Mouse (Mus musculus): ENCODE results near the gene Prf1. TPM values are rescaled to one million over a fixed set of nuclear protein-coding genes. Genes with fewer than 3 reads are reported as not detected.

The Prf1 gene
- polyA plus RNA-seq, 1 experiment from 2014 or later = not detected

DNA sequence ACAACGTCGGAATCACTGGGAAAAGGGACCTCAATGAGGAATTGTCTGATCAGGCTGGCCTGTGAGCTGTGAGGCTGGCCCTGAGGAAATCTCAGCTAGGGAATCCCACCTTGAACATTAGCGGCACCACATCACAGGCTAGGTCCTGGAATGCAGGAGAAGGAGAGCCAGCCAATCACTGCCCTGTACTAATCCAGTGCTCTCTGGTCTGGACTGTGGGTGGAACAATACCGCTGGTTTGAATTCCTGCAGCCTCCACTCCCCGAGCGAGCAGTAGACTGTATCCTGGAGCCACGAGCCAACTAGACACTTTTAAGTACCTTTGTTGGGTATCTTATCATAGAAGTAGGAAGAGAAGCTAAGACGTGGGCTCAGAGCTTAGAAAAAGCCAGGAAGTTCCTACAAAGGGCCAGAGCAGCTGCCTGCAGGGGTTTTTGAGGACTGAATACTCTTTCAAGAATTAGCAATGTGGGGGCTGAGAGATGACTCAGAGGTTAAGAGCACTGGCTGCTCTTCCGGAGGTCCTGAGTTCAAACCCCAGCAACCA, 28.2 kb downstream of the Prf1 start:
- Histone ChIP-seq H3K9me3 (replicated peaks) (no peaks in the 10 kb centered on the region), H3K9ac (no peak overlapping the region), H3K4me3 (no peak overlapping the region), H3K27ac (no peak overlapping the region), H3K4me1 (peaks cover 23% of the 10 kb centered on the region), H3K27me3 (no peaks in the 10 kb centered on the region), H3K36me3 (0 out of 2 replicates have a peak, but pooled peaks cover 6% of the 10 kb centered on the region), H3K4me2 (replicated peaks) (no peak overlapping the region)
- 52% methylated on average over 9 of the region's 9 CpGs for WGBS
- no peak for ATAC-seq (ENCODE audit: low FRiP score)

DNA sequence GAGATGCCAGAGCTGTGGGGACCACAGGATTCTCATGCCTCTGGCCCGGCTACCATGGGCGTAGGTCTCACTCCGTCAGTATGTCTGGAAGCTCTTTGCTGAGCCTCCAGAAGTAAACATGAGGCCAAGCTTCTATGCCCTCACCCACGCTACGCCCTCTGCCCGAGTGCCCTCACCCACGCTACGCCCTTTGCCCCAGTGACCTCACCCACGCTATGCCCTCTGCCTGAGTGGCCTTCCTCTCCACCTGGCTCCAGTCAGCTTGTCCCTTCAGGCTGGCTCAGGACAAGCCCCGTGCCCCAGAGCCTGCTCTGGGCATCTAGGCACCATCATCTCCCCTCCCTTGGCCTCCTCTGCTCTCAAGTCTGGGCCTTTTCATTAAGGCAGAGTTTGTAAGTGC, 29.9 kb downstream of the Prf1 start:
- H3K4me3 ChIP-seq = no peak overlapping the region
- H3K27ac ChIP-seq = 0 out of 2 replicates have a peak overlapping the region, but pooled peaks have one; percentile 5
- no peaks in the 10 kb centered on the region for H3K9me3 ChIP-seq (replicated peaks)
- H3K4me2 ChIP-seq (replicated peaks) = no peak overlapping the region
- H3K27me3 ChIP-seq = no peaks in the 10 kb centered on the region
- ATAC-seq (ENCODE audit: low FRiP score) = no peak
- H3K36me3 ChIP-seq = 0 out of 2 replicates have a peak, but pooled peaks cover 4% of the 10 kb centered on the region
- peaks cover 27% of the 10 kb centered on the region for H3K4me1 ChIP-seq
- 80% methylated on average over 10 of the region's 10 CpGs for WGBS
- no peak overlapping the region for H3K9ac ChIP-seq

GRCm38 (mm10) chr10:61328927-61329326, 31.3 kb downstream of the Prf1 start:
- no peaks in the 10 kb centered on the region for H3K9me3 ChIP-seq (replicated peaks)
- H3K36me3 ChIP-seq = peaks cover 3% of the 10 kb centered on the region; the same call in 1 of the 2 replicates
- no peak overlapping the region for H3K4me3 ChIP-seq
- no peak overlapping the region for H3K27ac ChIP-seq
- H3K27me3 ChIP-seq = no peaks in the 10 kb centered on the region
- WGBS = 38% methylated on average over 7 of the region's 7 CpGs
- ATAC-seq (ENCODE audit: low FRiP score) = 0 out of 2 replicates have a peak, but pooled peaks have one; percentile 44
- no peak overlapping the region for H3K9ac ChIP-seq
- peaks cover 27% of the 10 kb centered on the region for H3K4me1 ChIP-seq
- no peak overlapping the region for H3K4me2 ChIP-seq (replicated peaks)

DNA sequence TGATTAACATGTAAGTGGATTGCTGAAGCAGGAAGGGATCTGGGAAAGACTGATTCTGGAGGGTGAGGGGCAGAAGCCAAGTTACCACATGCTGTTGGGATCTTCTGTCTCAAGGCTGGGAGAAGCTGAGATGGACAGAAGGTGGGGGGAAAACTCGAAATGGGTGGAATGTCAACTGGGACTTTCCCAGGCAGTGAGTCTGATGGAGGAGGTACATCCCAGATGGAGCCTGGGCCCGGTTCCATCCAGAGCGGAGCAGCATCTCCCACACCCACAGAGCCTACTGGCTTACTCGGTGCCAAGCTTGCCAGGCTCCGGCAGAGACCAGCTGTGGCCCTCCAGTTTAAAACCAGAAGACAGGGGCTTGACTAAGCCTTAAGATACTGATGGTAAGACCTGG, 33.4 kb downstream of the Prf1 start:
- Histone ChIP-seq H3K27me3 (no peaks in the 10 kb centered on the region), H3K9me3 (replicated peaks) (no peaks in the 10 kb centered on the region), H3K27ac (no peak overlapping the region), H3K4me3 (no peak overlapping the region), H3K9ac (no peak overlapping the region), H3K4me1 (peaks cover 24% of the 10 kb centered on the region), H3K4me2 (replicated peaks) (no peak overlapping the region), H3K36me3 (peaks cover 3% of the 10 kb centered on the region; the same call in 1 of the 2 replicates)
- no peak for ATAC-seq (ENCODE audit: low FRiP score)
- WGBS = 78% methylated on average over 5 of the region's 5 CpGs

GRCm38 (mm10) chr10:61334545-61334944, 36.9 kb downstream of the Prf1 start:
- 74% methylated on average over 7 of the region's 7 CpGs for WGBS
- ATAC-seq (ENCODE audit: low FRiP score) = no peak
- Histone ChIP-seq H3K27ac (no peak overlapping the region), H3K4me2 (replicated peaks) (no peak overlapping the region), H3K4me1 (0 out of 2 replicates have a peak, but pooled peaks cover 4% of the 10 kb centered on the region), H3K9me3 (replicated peaks) (no peaks in the 10 kb centered on the region), H3K27me3 (no peaks in the 10 kb centered on the region), H3K36me3 (peaks cover 3% of the 10 kb centered on the region; the same call in 1 of the 2 replicates), H3K4me3 (no peak overlapping the region), H3K9ac (no peak overlapping the region)

DNA sequence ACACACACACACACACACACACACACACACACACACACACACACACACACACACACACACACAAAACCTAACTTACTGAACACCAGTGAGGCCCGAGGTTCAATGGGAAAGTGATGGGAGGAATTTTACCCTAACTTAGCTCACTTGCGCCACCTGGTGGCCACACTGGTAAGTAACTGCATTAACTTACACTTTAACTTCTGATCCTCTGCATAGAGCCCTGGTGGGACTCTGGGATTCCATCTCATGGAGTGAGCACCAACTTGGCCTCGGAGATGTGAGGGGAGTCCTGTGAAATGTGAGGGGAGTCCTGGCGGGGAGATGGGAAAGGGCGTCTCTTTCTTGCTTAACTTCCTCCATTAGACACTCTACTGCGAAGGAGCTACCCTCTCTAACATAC, 38.5 kb downstream of the Prf1 start:
- Histone ChIP-seq H3K4me2 (replicated peaks) (no peak overlapping the region), H3K4me3 (no peak overlapping the region), H3K27me3 (no peaks in the 10 kb centered on the region; the same call in 1 of the 2 replicates), H3K9me3 (replicated peaks) (no peaks in the 10 kb centered on the region), H3K27ac (no peak overlapping the region), H3K9ac (no peak overlapping the region), H3K36me3 (peaks cover 3% of the 10 kb centered on the region; the same call in 1 of the 2 replicates), H3K4me1 (0 out of 2 replicates have a peak, but pooled peaks cover 1% of the 10 kb centered on the region)
- 24% methylated on average over 6 of the region's 6 CpGs for WGBS
- peak; percentile 46; the same call in 1 of the 2 replicates for ATAC-seq (ENCODE audit: low FRiP score)

DNA sequence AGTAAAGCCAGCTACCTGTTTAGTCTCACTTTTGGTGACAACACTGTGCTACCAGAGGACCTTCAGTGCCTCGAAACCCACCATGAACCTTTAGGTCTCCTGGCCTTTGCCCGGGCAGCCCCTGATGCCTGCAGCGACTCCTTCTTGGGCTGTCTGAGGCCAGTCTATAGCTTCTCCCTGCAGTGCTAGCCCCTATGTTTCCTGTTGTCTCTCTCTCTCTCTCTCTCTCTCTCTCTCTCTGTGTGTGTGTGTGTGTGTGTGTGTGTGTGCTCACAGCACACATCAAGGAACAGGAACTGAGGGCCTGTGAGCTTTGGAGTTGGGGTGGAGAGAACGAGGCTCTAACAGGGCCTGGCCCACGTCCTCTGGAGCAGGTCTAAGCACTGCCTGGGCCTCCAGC, 39.0 kb downstream of the Prf1 start:
- Histone ChIP-seq H3K4me2 (replicated peaks) (no peak overlapping the region), H3K4me1 (no peaks in the 10 kb centered on the region), H3K36me3 (peaks cover 3% of the 10 kb centered on the region; the same call in 1 of the 2 replicates), H3K27ac (no peak overlapping the region), H3K9me3 (replicated peaks) (no peaks in the 10 kb centered on the region), H3K4me3 (no peak overlapping the region), H3K9ac (no peak overlapping the region), H3K27me3 (no peaks in the 10 kb centered on the region; the same call in 1 of the 2 replicates)
- 74% methylated on average over 5 of the region's 5 CpGs for WGBS
- no peak for ATAC-seq (ENCODE audit: low FRiP score)

GRCm38 (mm10) chr10:61337665-61338064, 40.0 kb downstream of the Prf1 start:
- Histone ChIP-seq H3K27me3 (no peaks in the 10 kb centered on the region; the same call in 1 of the 2 replicates), H3K4me2 (replicated peaks) (no peak overlapping the region), H3K4me3 (no peak overlapping the region), H3K4me1 (no peaks in the 10 kb centered on the region), H3K27ac (no peak overlapping the region), H3K9ac (no peak overlapping the region), H3K36me3 (peaks cover 3% of the 10 kb centered on the region; the same call in 1 of the 2 replicates), H3K9me3 (replicated peaks) (no peaks in the 10 kb centered on the region)
- WGBS = 90% methylated on average over 11 of the region's 11 CpGs
- no peak for ATAC-seq (ENCODE audit: low FRiP score)

- H3K27ac ChIP-seq = no peak overlapping the region
- no peak overlapping the region for H3K4me2 ChIP-seq (replicated peaks)
- H3K4me3 ChIP-seq = no peak overlapping the region
- no peak for ATAC-seq (ENCODE audit: low FRiP score)
- H3K36me3 ChIP-seq = no peaks in the 10 kb centered on the region
- H3K9me3 ChIP-seq (replicated peaks) = no peaks in the 10 kb centered on the region
- no peak overlapping the region for H3K9ac ChIP-seq
- H3K4me1 ChIP-seq = no peaks in the 10 kb centered on the region
- WGBS = 94% methylated on average over 9 of the region's 9 CpGs
- no peaks in the 10 kb centered on the region; the same call in 1 of the 2 replicates for H3K27me3 ChIP-seq
Observed at GRCm38 (mm10) chr10:61339216-61339615, 41.6 kb downstream of the Prf1 start.

DNA sequence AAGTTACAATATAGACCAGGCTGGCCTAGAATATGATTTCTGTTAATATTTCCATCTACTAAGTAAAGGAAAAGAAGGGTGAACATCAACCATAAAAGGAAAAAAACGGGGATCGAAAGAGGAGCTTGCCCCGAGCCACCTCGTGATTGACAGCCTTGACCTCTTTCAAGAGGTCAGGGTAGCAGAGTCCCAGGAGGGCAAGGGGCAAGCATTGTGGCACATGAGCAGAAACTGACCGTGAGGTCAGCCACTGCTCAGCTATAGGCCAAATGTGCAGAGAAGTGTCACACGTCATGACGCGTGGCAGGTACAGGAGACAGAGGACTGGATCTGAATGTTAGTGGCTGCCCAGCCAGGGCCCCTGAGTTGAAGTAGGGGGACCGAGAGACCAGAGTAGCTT, 42.6 kb downstream of the Prf1 start:
- Histone ChIP-seq H3K27me3 (no peaks in the 10 kb centered on the region; the same call in 1 of the 2 replicates), H3K4me3 (no peak overlapping the region), H3K36me3 (no peaks in the 10 kb centered on the region), H3K4me1 (peaks cover 6% of the 10 kb centered on the region), H3K4me2 (replicated peaks) (no peak overlapping the region), H3K9me3 (replicated peaks) (no peaks in the 10 kb centered on the region), H3K27ac (no peak overlapping the region), H3K9ac (no peak overlapping the region)
- no peak for ATAC-seq (ENCODE audit: low FRiP score)
- 58% methylated on average over 9 of the region's 9 CpGs for WGBS

- H3K36me3 ChIP-seq = no peaks in the 10 kb centered on the region
- no peak overlapping the region for H3K9ac ChIP-seq
- H3K27ac ChIP-seq = no peak overlapping the region
- 86% methylated on average over 5 of the region's 5 CpGs for WGBS
- H3K4me1 ChIP-seq = peaks cover 12% of the 10 kb centered on the region
- no peak for ATAC-seq (ENCODE audit: low FRiP score)
- no peaks in the 10 kb centered on the region; the same call in 1 of the 2 replicates for H3K27me3 ChIP-seq
- no peak overlapping the region for H3K4me2 ChIP-seq (replicated peaks)
- H3K4me3 ChIP-seq = no peak overlapping the region
- H3K9me3 ChIP-seq (replicated peaks) = no peaks in the 10 kb centered on the region
Observed at GRCm38 (mm10) chr10:61341045-61341444, 43.4 kb downstream of the Prf1 start.

DNA sequence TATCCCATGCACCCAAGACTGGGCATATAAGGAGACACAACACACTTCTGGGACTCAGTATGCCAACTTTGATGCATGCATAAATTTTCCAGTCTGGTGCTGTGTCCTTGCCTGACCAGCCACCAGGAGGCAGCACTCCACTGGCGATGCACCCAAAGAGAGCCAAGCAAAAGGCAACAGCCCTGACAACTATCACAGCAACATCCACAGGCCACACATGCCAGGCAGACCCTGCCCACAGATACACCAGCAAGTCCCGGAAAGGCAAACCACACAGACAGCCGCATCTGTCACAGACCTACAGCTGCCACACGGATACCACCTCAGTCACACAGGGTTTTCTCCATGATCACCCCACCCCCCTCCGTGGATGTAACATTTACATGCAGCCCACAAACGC, 43.9 kb downstream of the Prf1 start:
- peak; percentile 20; the same call in 1 of the 2 replicates for ATAC-seq (ENCODE audit: low FRiP score)
- Histone ChIP-seq H3K9me3 (replicated peaks) (no peaks in the 10 kb centered on the region), H3K27me3 (no peaks in the 10 kb centered on the region; the same call in 1 of the 2 replicates), H3K4me3 (no peak overlapping the region), H3K27ac (no peak overlapping the region), H3K9ac (no peak overlapping the region), H3K4me2 (replicated peaks) (no peak overlapping the region), H3K36me3 (no peaks in the 10 kb centered on the region), H3K4me1 (peaks cover 16% of the 10 kb centered on the region)
- WGBS = 78% methylated on average over 6 of the region's 6 CpGs

DNA sequence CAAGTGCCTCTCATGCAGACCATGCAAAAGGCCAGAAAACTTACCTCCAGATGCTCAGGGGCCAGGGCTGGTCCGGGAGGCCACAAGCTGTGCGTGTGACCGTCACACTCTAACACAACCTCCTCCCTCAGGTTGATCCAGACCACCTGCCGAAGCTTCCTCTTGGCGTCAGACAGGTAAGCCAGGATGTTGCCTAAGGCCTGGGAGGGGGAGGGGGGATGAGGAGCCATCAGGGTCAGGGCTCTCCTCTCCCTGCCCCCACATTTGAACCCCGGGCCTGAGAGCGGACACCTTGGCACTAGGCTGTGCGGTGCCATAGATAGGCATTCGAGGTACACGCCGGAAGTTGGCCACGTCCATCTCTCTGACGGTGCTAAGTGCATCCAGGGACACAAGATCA, 45.1 kb downstream of the Prf1 start:
- WGBS = 93% methylated on average over 13 of the region's 13 CpGs
- H3K36me3 ChIP-seq = no peaks in the 10 kb centered on the region
- H3K4me3 ChIP-seq = no peak overlapping the region
- no peaks in the 10 kb centered on the region; the same call in 1 of the 2 replicates for H3K27me3 ChIP-seq
- H3K9me3 ChIP-seq (replicated peaks) = no peaks in the 10 kb centered on the region
- peaks cover 20% of the 10 kb centered on the region for H3K4me1 ChIP-seq
- H3K4me2 ChIP-seq (replicated peaks) = no peak overlapping the region
- no peak overlapping the region for H3K27ac ChIP-seq
- no peak for ATAC-seq (ENCODE audit: low FRiP score)
- H3K9ac ChIP-seq = no peak overlapping the region
